Mouse (Mus musculus) spleen, adult 2 months (tissue): ENCODE measurements at regions not wholly inside any gene's neighbourhood (a gene's known extent, or its start where the extent isn't known, plus 50 kb on each side); places are given as distances from the start of the nearest gene placed in this dataset.

ENCODE experiments used
- DNase-seq, 2 experiments: peaks; one replicate each; pipeline versions ENCODE4 v3.0.0 to v3.0.0-alpha.2; 2012 to 2021; ENCODE audit warnings: low spot score in 2 of 2, low read depth in 1 of 2
- H3K27ac ChIP-seq: fragments of 200-500 bp; 2 replicates; pipeline ENCODE4 v1.5.1; 2012; ENCODE audit warnings: low read length, inconsistent platforms; ENCODE audit not compliant: insufficient read depth
- H3K27me3 ChIP-seq: fragments of 200-500 bp; 2 replicates; pipeline ENCODE4 v1.6.1; 2012; ENCODE audit warnings: mild to moderate bottlenecking, moderate library complexity, low read length, inconsistent platforms; ENCODE audit not compliant: control insufficient read depth, insufficient read depth
- H3K36me3 ChIP-seq: fragments of 200-500 bp; 2 replicates; pipeline ENCODE4 v1.6.1; 2012; ENCODE audit warnings: mild to moderate bottlenecking, low read length, inconsistent platforms; ENCODE audit not compliant: control insufficient read depth, insufficient read depth
- H3K4me1 ChIP-seq: fragments of 200-500 bp; 2 replicates; pipeline ENCODE4 v1.6.1; 2011; ENCODE audit warnings: inconsistent platforms; ENCODE audit not compliant: control insufficient read depth, insufficient read depth, insufficient read length
- H3K4me3 ChIP-seq: fragments of 200-500 bp; 2 replicates; pipeline ENCODE4 v1.5.1; 2011; ENCODE audit warnings: mild to moderate bottlenecking, inconsistent platforms; ENCODE audit not compliant: insufficient read depth, insufficient read length; ENCODE audit errors: extremely low read depth
- CTCF ChIP-seq: fragments of 200-500 bp; IDR thresholded peaks from 2 replicates; pipeline ENCODE4 v1.5.1; 2011; ENCODE audit warnings: mild to moderate bottlenecking, inconsistent platforms; ENCODE audit not compliant: insufficient read depth, insufficient read length, insufficient replicate concordance; ENCODE audit errors: extremely low read depth
- POLR2A ChIP-seq: fragments of 200-500 bp; IDR thresholded peaks from 2 replicates; pipeline ENCODE4 v1.6.1; 2011; ENCODE audit warnings: low read depth, low read length, inconsistent platforms
- WGBS: fragments of 180-500 bp; shearing (Covaris S2); methylation state at CpG from one replicate; pipeline ENCODE4 v1.1.7; 2018; 5-methylcytosine and 5-hydroxymethylcytosine counted together

DNA sequence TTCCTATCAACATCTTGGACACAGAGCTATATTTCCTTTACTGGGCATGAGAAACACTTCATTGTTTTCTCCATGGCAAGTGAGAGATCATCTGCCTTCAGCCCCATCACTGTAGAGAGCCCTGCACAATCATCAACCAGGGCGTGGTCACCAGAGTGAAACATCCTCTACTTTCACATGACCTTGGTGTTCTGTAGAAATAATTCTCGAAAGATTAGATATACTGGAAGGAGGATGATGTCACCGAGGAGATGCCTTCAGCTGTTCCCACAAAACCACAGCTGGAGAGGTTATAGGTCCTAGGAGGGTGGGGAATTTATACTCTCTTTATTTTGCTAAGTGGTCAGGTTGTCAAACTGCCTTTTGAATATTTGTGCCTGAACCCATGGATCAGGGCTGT lies 196.4 kb upstream of the Marcks start:
- Histone ChIP-seq H3K27me3 (no peaks in the 10 kb centered on the region), H3K4me3 (no peak overlapping the region), H3K4me1 (peaks cover 10% of the 10 kb centered on the region; the same call in 1 of the 2 replicates), H3K27ac (no peak overlapping the region), H3K36me3 (no peaks in the 10 kb centered on the region)
- no peak for DNase-seq
- no peak for TF ChIP-seq POLR2A
- no peak for TF ChIP-seq CTCF
- 39% methylated on average over 3 of the region's 3 CpGs for WGBS

DNA sequence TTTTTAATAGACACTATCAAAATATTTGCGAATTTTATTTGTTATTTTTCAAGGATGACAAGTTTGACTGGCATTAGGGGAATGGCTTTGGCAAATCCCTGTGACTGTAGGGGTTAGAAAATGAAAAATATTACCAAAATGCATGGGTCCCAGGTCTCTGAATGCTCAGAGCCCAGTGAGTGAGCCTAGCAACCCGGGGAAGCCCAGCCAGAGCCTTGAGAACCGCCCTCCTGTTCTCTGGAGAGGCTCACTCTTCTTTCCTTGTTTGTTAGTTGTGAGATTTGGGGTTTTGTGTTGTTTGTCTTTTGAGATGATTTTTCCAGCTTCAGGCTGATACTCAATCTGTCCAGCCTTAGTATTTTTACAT lies 187.4 kb upstream of the Marcks start:
- Histone ChIP-seq H3K36me3 (no peaks in the 10 kb centered on the region), H3K4me3 (no peak overlapping the region), H3K4me1 (peaks cover 16% of the 10 kb centered on the region), H3K27ac (no peak overlapping the region), H3K27me3 (no peaks in the 10 kb centered on the region)
- 82% methylated on average over 3 of the region's 3 CpGs for WGBS
- DNase-seq: no peak
- TF ChIP-seq CTCF: no peak
- TF ChIP-seq POLR2A: no peak

DNA sequence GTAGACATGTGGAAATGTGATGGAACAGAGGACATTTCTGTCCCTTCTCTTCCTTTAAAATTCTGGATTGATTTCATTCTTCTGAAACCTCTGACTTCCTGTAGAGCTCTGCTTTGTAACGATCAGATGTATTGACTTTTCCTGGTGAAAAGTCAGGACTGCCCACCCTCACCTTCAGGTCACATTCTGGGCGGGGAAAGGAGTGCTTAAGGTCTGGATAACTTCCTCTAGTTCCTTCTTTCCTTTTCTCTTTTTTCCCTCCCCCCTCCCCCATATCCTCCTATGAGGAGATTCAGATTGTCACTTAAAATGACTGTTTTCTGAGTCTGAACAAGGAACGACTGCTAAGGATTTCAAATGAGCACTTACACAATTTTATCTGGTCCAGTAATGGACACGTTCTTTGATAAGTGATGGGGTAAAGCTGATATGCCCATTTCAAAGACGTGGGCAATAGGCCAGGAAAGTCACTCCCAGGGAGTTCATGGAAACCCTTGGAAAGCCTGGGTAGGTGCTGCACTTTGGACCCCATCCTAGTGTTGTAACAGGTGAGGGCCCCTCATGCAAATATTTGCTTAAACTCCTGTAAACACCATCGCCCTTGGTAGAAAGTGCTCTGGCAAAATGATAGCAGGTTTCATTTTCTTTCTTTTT lies 186.9 kb upstream of the Marcks start:
- no peak overlapping the region for H3K27ac ChIP-seq
- H3K4me3 ChIP-seq: no peak overlapping the region

DNA sequence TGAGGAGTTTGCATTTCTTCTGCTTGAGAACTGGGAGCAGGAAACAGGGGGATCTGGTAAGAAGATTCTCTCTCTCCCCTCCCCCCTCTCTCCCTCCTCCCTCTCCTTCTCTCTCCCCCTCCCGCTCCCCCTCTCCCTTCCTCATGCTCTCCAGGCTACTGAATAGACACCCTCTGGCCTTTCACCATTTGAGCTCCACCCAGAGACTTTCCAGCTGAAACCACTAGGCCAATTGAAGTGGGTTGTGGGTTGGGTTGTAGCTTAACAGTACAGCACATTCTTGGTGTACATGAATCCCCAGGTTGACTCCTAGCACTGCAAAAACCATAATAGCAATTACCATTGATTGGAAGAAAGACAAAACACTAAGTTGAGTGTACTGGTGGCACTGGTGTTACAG lies 185.0 kb upstream of the Marcks start:
- no peak for DNase-seq
- peaks cover 17% of the 10 kb centered on the region for H3K4me1 ChIP-seq
- no peak for TF ChIP-seq CTCF
- TF ChIP-seq POLR2A: no peak
- no peak overlapping the region for H3K27ac ChIP-seq
- 65% methylated on average over 1 of the region's 1 CpGs for WGBS
- no peaks in the 10 kb centered on the region for H3K27me3 ChIP-seq
- H3K36me3 ChIP-seq: no peaks in the 10 kb centered on the region
- H3K4me3 ChIP-seq: no peak overlapping the region

More for the DNA sequence above, 186.9 kb upstream of the Marcks start:
- DNase-seq: no peak
- 79% methylated on average over 6 of the region's 6 CpGs for WGBS
- TF ChIP-seq CTCF (no peak), POLR2A (no peak)
- Histone ChIP-seq H3K27me3 (no peaks in the 10 kb centered on the region), H3K4me1 (peaks cover 16% of the 10 kb centered on the region), H3K36me3 (no peaks in the 10 kb centered on the region)

DNA sequence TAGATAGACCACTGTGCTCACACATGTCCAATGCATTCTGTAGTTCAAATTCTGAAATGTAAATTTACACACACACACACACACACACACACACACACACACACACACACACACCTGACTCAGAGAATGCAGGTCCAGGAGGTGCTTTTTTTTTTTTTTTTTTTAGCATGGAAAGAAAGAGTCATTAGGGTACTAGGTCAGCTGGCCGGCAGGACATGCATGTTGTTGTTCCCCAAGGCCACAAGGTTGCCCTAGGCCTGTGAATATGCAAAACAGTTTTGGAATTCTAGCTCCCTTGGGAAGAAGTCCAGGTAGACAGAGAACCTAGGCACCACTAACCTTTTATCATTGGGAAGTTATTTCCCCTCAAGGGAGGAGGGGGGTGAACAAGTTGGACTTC lies 184.1 kb upstream of the Marcks start:
- no peak for TF ChIP-seq CTCF
- no peak for TF ChIP-seq POLR2A
- no peak for DNase-seq
- Histone ChIP-seq H3K4me1 (peaks cover 17% of the 10 kb centered on the region), H3K27ac (peak overlapping the region; percentile 29; the same call in 1 of the 2 replicates), H3K36me3 (no peaks in the 10 kb centered on the region), H3K4me3 (no peak overlapping the region), H3K27me3 (no peaks in the 10 kb centered on the region)
- WGBS: 83% methylated on average over 1 of the region's 1 CpGs

DNA sequence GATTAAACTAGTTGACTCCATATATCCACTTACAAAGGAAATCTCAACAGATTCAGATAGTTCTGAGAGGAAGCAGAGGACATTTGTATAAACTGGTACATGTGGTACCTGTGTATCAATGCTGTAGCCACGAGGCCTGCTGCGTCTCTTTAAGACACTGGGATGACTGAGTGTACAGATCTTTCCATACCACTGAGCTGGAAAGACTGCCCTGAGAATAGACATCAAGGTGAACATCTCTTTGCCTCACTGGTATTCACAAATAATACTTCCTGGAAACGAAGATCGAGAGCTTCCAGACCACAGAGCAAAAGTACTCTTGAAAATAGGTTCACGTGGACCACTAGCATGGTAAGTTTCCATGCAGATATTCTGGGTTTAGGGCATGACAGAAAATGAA lies 183.6 kb upstream of the Marcks start:
- Histone ChIP-seq H3K27me3 (no peaks in the 10 kb centered on the region), H3K36me3 (no peaks in the 10 kb centered on the region), H3K4me1 (peaks cover 17% of the 10 kb centered on the region), H3K27ac (peak overlapping the region; percentile 29; the same call in 1 of the 2 replicates), H3K4me3 (no peak overlapping the region)
- no peak for TF ChIP-seq CTCF
- no peak for TF ChIP-seq POLR2A
- 39% methylated on average over 5 of the region's 5 CpGs for WGBS
- DNase-seq: peak in 1 of 2 experiments; percentile 32

DNA sequence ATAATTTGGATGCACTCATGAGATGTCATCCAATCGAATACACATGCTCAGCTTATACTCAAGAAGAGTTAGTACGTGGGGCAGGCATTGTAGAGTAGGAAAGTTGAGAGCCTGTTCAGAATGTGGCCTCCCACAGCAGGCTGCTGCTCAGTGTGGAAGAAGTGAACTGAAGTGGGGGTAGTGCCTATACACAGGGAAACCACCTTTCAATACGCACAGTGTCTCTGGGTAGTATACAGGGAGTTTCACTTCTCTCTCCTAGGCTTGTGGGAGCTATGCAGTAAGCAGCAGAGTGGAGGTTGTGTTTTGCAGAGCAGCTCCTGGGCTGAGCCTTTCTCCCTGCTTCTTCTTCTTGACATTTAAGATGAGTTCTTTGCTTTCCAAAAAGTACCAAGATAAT lies 182.5 kb upstream of the Marcks start:
- peak; percentile 66 to 76 for DNase-seq
- Histone ChIP-seq H3K4me3 (no peak overlapping the region), H3K4me1 (peaks cover 15% of the 10 kb centered on the region; the same call in 1 of the 2 replicates), H3K36me3 (no peaks in the 10 kb centered on the region), H3K27ac (no peak overlapping the region), H3K27me3 (no peaks in the 10 kb centered on the region)
- no peak for TF ChIP-seq CTCF
- TF ChIP-seq POLR2A: no peak; the same call in 1 of the 2 replicates
- 27% methylated on average over 3 of the region's 3 CpGs for WGBS
